Mouse (Mus musculus): ENCODE data around the gene Gm45808.

DNA sequence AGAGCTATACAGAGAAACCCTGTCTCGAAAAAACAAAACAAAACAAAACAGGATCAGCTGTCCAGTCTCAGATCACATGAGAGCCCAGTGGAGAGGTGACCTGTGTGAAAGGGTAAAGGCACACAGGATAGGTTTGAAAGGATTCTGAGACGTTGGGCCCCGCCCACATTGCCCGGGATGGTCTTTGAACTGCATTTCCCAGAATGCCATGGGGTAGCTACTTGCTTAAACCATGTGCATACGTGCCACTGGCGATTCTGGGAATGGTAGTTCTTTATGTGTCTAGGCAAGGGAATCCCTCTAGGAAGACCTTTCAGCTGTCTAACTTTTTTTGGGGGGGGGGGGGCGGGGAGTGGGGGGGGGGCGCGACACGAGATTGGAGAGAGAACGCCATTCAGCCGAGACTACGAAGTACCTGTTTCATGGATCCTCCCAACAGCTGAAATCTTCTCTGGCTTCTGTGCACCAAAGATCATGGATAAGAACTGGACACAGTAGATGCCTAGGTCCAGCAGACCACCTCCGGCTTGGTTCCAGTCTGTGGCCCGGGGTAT, 5.2 kb downstream of the Gm45808 start, which contains the start of gene Tulp2:
- TF ChIP-seq POLR2A (IDR thresholded peaks at IDR 0.05; ENCODE audit: low read depth, low read length) (no peak), CTCF (IDR thresholded peaks at IDR 0.05; ENCODE audit: borderline replicate concordance, insufficient read depth, low read length) (no peak)

Measured in embryonic fibroblast, embryonic 13.5 days (primary cell).